12 mouse cellular contexts compared by ENCODE assay signal in genomic region chr4:139500814-139501213, GRCm38 (mm10). TPM values are rescaled to one million over a fixed set of nuclear protein-coding genes. Genes with fewer than 3 reads are reported as not detected.
A peak's percentile ranks its signal among the peaks of the same experiment; 100 is the strongest.
DNase-seq lines count a peak whose midpoint lies in the region; ATAC-seq and TF ChIP-seq lines count a peak whose summit lies in the region.
"Had no signal": no experiment of that assay in that cellular context is flagged by ENCODE, and none has a peak within 500 bp of the region (broad histone marks: within the 10 kb centered on the region; RNA-seq: fewer than 3 reads in every experiment).

No protein-coding gene starts in this region.

- peaks cover 9% of the 10 kb centered on the region for H3K9me3 ChIP-seq in embryonic facial prominence, embryonic 14.5 days (ENCODE audit: control insufficient read depth, low read length)
- peaks cover 5% of the 10 kb centered on the region for H3K9me3 ChIP-seq in embryonic facial prominence, embryonic 10.5 days
- no peaks in the 10 kb centered on the region for H3K9me3 ChIP-seq in midbrain, postnatal 0 days (ENCODE audit: low read length)
- H3K9me3 ChIP-seq in midbrain, embryonic 14.5 days (ENCODE audit: control insufficient read depth, low read length) = peaks cover 5% of the 10 kb centered on the region; the same call in 1 of the 2 replicates
- H3K9me3 ChIP-seq in limb, embryonic 14.5 days (ENCODE audit: control insufficient read depth, low read length) = 0 out of 2 replicates have a peak, but pooled peaks cover 5% of the 10 kb centered on the region
- H3K9me3 ChIP-seq: embryonic facial prominence, embryonic 13.5 days had no signal

- H3K4me1 ChIP-seq in embryonic facial prominence, embryonic 14.5 days (ENCODE audit: control insufficient read depth, insufficient read depth, low read length) = no peaks in the 10 kb centered on the region
- H3K4me1 ChIP-seq in embryonic facial prominence, embryonic 10.5 days = peaks cover 18% of the 10 kb centered on the region
- H3K4me1 ChIP-seq in midbrain, postnatal 0 days (ENCODE audit: insufficient read depth, low read length) = no peaks in the 10 kb centered on the region
- peaks cover 3% of the 10 kb centered on the region; the same call in 1 of the 2 replicates for H3K4me1 ChIP-seq in midbrain, embryonic 14.5 days (ENCODE audit: control insufficient read depth, insufficient read depth, low read length)
- H3K4me1 ChIP-seq in limb, embryonic 14.5 days (ENCODE audit: control insufficient read depth, insufficient read depth, low read length) = no peaks in the 10 kb centered on the region; the same call in 1 of the 2 replicates
- H3K4me1 ChIP-seq: embryonic facial prominence, embryonic 13.5 days; neural tube, embryonic 13.5 days had no signal

- no peak for TF ChIP-seq POLR2A in limb, embryonic 14.5 days (IDR thresholded peaks at IDR 0.05; ENCODE audit: borderline replicate concordance, extremely low read depth, insufficient read depth, insufficient read length)

- 51% methylated on average over 14 of the region's 14 CpGs for WGBS in embryonic facial prominence, embryonic 14.5 days
- 74% methylated on average over 14 of the region's 14 CpGs for WGBS in embryonic facial prominence, embryonic 10.5 days
- 54% methylated on average over 14 of the region's 14 CpGs for WGBS in midbrain, postnatal 0 days
- WGBS in midbrain, embryonic 14.5 days = 60% methylated on average over 14 of the region's 14 CpGs
- WGBS in limb, embryonic 14.5 days = 60% methylated on average over 14 of the region's 14 CpGs

- no peak for TF ChIP-seq CTCF in midbrain, postnatal 0 days (IDR thresholded peaks at IDR 0.05)

- H3K4me3 ChIP-seq in embryonic facial prominence, embryonic 14.5 days (ENCODE audit: low read depth, low read length) = no peak overlapping the region
- H3K4me3 ChIP-seq in embryonic facial prominence, embryonic 10.5 days = no peak overlapping the region
- no peak overlapping the region for H3K4me3 ChIP-seq in midbrain, postnatal 0 days (ENCODE audit: low read depth, low read length)
- no peak overlapping the region for H3K4me3 ChIP-seq in midbrain, embryonic 14.5 days (replicated peaks; ENCODE audit: low read depth, low read length)
- H3K4me3 ChIP-seq in limb, embryonic 14.5 days (replicated peaks; ENCODE audit: low read length) = no peak overlapping the region
- H3K4me3 ChIP-seq: embryonic facial prominence, embryonic 13.5 days; neural tube, embryonic 13.5 days had no signal

- ATAC-seq in embryonic facial prominence, embryonic 14.5 days (ENCODE audit: low read depth) = peak; percentile 24
- ATAC-seq in midbrain, postnatal 0 days (ENCODE audit: low FRiP score) = 0 out of 2 replicates have a peak, but pooled peaks have one; percentile 31
- no peak for ATAC-seq in midbrain, embryonic 14.5 days (ENCODE audit: low FRiP score, low TSS enrichment)
- ATAC-seq in limb, embryonic 14.5 days (ENCODE audit: low FRiP score, low read depth) = 0 out of 2 replicates have a peak, but pooled peaks have one; percentile 11

- no peak overlapping the region for H3K27ac ChIP-seq in embryonic facial prominence, embryonic 14.5 days (replicated peaks; ENCODE audit: low read depth, low read length)
- no peak overlapping the region for H3K27ac ChIP-seq in embryonic facial prominence, embryonic 10.5 days (replicated peaks)
- no peak overlapping the region for H3K27ac ChIP-seq in midbrain, postnatal 0 days (ENCODE audit: low read depth, low read length)
- no peak overlapping the region for H3K27ac ChIP-seq in midbrain, embryonic 14.5 days (replicated peaks; ENCODE audit: low read depth, low read length)
- H3K27ac ChIP-seq in limb, embryonic 14.5 days (replicated peaks; ENCODE audit: low read depth, low read length) = no peak overlapping the region
- H3K27ac ChIP-seq: embryonic facial prominence, embryonic 13.5 days; neural tube, embryonic 13.5 days had no signal

- H3K4me2 ChIP-seq in embryonic facial prominence, embryonic 14.5 days (ENCODE audit: low read depth, low read length) = no peak overlapping the region
- H3K4me2 ChIP-seq in midbrain, postnatal 0 days (ENCODE audit: low read depth, low read length, poor library complexity, severe bottlenecking) = no peak overlapping the region
- no peak overlapping the region for H3K4me2 ChIP-seq in midbrain, embryonic 14.5 days (ENCODE audit: low read length)
- no peak overlapping the region for H3K4me2 ChIP-seq in limb, embryonic 14.5 days (replicated peaks; ENCODE audit: low read depth, low read length, severe bottlenecking)
- H3K4me2 ChIP-seq: embryonic facial prominence, embryonic 13.5 days; neural tube, embryonic 13.5 days had no signal

- no peaks in the 10 kb centered on the region for H3K27me3 ChIP-seq in embryonic facial prominence, embryonic 14.5 days (replicated peaks; ENCODE audit: control insufficient read depth, insufficient read depth, low read length)
- no peaks in the 10 kb centered on the region for H3K27me3 ChIP-seq in embryonic facial prominence, embryonic 10.5 days (replicated peaks; ENCODE audit: low read depth, poor library complexity, severe bottlenecking)
- no peaks in the 10 kb centered on the region for H3K27me3 ChIP-seq in midbrain, postnatal 0 days (ENCODE audit: insufficient read depth, low read length)
- H3K27me3 ChIP-seq in midbrain, embryonic 14.5 days (ENCODE audit: control insufficient read depth, insufficient read depth, low read length) = no peaks in the 10 kb centered on the region
- no peaks in the 10 kb centered on the region for H3K27me3 ChIP-seq in limb, embryonic 14.5 days (ENCODE audit: control insufficient read depth, insufficient read depth, low read length)
- H3K27me3 ChIP-seq: embryonic facial prominence, embryonic 13.5 days; neural tube, embryonic 13.5 days had no signal

- peak; percentile 34 for DNase-seq in embryonic facial prominence, embryonic 14.5 days (ENCODE audit: low spot score)
- no peak for DNase-seq in embryonic facial prominence, embryonic 10.5 days (ENCODE audit: low spot score)
- DNase-seq in midbrain, postnatal 0 days (ENCODE audit: low spot score) = peak; percentile 22
- no peak for DNase-seq in midbrain, embryonic 14.5 days
- peak; percentile 68 for DNase-seq in gastrocnemius, postnatal 10 days
- peak; percentile 18 for DNase-seq in limb, embryonic 14.5 days (ENCODE audit: low spot score)
- no peak for DNase-seq in thymus, postnatal 36 days
- no peak for DNase-seq in thymus, postnatal 14 days
- DNase-seq: adrenal gland, adult 8-10 months; lung, postnatal 4 days had no signal

- H3K9ac ChIP-seq in embryonic facial prominence, embryonic 14.5 days (ENCODE audit: low read depth, low read length) = no peak overlapping the region
- no peak overlapping the region for H3K9ac ChIP-seq in midbrain, postnatal 0 days (replicated peaks; ENCODE audit: low read length, poor library complexity, severe bottlenecking)
- H3K9ac ChIP-seq in midbrain, embryonic 14.5 days (replicated peaks; ENCODE audit: low read length) = no peak overlapping the region
- no peak overlapping the region; the same call in 1 of the 2 replicates for H3K9ac ChIP-seq in limb, embryonic 14.5 days (ENCODE audit: low read depth, low read length, severe bottlenecking)
- H3K9ac ChIP-seq: embryonic facial prominence, embryonic 13.5 days; neural tube, embryonic 13.5 days had no signal

- H3K36me3 ChIP-seq in embryonic facial prominence, embryonic 14.5 days (ENCODE audit: control insufficient read depth, insufficient read depth, low read length) = no peaks in the 10 kb centered on the region
- no peaks in the 10 kb centered on the region for H3K36me3 ChIP-seq in embryonic facial prominence, embryonic 10.5 days (replicated peaks)
- no peaks in the 10 kb centered on the region for H3K36me3 ChIP-seq in midbrain, postnatal 0 days (ENCODE audit: insufficient read depth, low read length)
- no peaks in the 10 kb centered on the region for H3K36me3 ChIP-seq in midbrain, embryonic 14.5 days (ENCODE audit: control insufficient read depth, insufficient read depth, low read length)
- H3K36me3 ChIP-seq in limb, embryonic 14.5 days (ENCODE audit: control insufficient read depth, insufficient read depth, low read length) = no peaks in the 10 kb centered on the region
- H3K36me3 ChIP-seq: embryonic facial prominence, embryonic 13.5 days; neural tube, embryonic 13.5 days had no signal

RNA-seq across cellular contexts. Expression of gene Iffo2, which starts 29.5 kb away (rescaled TPM):
- 4.8 and 5.8 TPM in 2 replicates for polyA plus RNA-seq in embryonic facial prominence, embryonic 14.5 days (2014; fragmentation: Nextera tagmentation; extraction: Ambion mirVana)
- 4.2 and 4.3 TPM in 2 replicates for polyA plus RNA-seq in embryonic facial prominence, embryonic 10.5 days (2016; fragmentation: Nextera tagmentation; extraction: Ambion mirVana)
- total RNA-seq in midbrain, postnatal 0 days (2014; rRNA removed) = 14.8 and 18.1 TPM in 2 replicates
- 4.3 and 5.8 TPM in 2 replicates for polyA plus RNA-seq in midbrain, postnatal 0 days (2015; fragmentation: Nextera tagmentation; extraction: Ambion mirVana)
- 5.2 and 6.2 TPM in 2 replicates for polyA plus RNA-seq in midbrain, embryonic 14.5 days (2014; fragmentation: Nextera tagmentation; extraction: Ambion mirVana)
- total RNA-seq in gastrocnemius, postnatal 10 days (2021) = 1 to 10 TPM; 5.6 to 7.5 TPM
- 8.8 and 9.9 TPM in 2 replicates for polyA plus RNA-seq in limb, embryonic 14.5 days (2012; rRNA removed)
- 5.8 and 5.9 TPM in 2 replicates for polyA plus RNA-seq in limb, embryonic 14.5 days (2014; fragmentation: Nextera tagmentation; extraction: Ambion mirVana)

Comparison
In these comparisons a context has a peak if more than half of its experiments do, and no peak if none do; other contexts are left out.
1. DNase-seq: peak in embryonic facial prominence, embryonic 14.5 days (single experiment), midbrain, postnatal 0 days (single experiment), gastrocnemius, postnatal 10 days (single experiment) and limb, embryonic 14.5 days (single experiment); none in embryonic facial prominence, embryonic 10.5 days (single experiment), midbrain, embryonic 14.5 days (single experiment), thymus, postnatal 36 days (0 of 2) and thymus, postnatal 14 days (single experiment).